Mouse (Mus musculus) layer of hippocampus, postnatal 25 days (tissue): ENCODE measurements around the gene Mbd6. TPM values are rescaled to one million over a fixed set of nuclear protein-coding genes. Genes with fewer than 3 reads are reported as not detected.

ENCODE experiments used
- DNase-seq, 2 experiments: peaks; one replicate each; pipeline ENCODE4 v3.0.0; 2022; ENCODE audit warnings: mixed read lengths in 2 of 2, low spot score in 1 of 2; ENCODE audit errors: extremely low spot score in 1 of 2
- total RNA-seq, 2 experiments: library from RNA; stranded (reverse); gene quantifications; 2 replicates each; pipeline ENCODE4 v1.2.3; 2021

Mbd6 gene
- total RNA-seq, 2 experiments from 2014 or later, result 31.8 to 53.9 TPM

DNA sequence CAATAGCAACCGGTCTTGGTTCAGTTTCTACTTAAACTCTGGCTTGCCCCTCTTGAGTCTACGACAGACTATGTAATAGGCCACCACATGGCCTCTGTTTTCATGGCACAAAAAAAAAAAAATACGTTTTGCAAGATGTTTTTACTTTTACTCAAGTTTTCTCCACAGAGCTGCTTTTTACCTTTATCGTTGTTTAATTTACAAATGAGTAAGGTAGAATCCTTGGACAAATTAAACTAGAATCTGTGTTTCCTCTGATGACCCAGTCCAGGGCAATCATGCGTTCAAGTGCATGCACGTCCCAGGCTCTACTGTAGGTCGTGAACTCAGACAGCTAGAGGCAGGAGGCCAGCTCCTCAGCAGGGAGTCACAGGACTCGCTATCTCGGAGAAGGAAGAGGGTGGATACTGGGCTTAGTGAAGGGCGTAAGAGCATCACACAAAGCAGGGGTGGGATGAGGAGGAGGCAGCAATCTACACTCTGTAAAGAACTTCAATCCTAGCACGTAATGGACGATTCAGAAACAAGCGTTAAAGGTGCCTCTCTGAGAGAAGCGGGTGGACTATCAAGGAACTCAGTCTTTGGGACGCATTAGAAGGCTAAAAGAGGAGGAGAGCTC lies 864 bp upstream of the Mbd6 start:
- peak in 1 of 2 experiments; percentile 32 for DNase-seq

DNA sequence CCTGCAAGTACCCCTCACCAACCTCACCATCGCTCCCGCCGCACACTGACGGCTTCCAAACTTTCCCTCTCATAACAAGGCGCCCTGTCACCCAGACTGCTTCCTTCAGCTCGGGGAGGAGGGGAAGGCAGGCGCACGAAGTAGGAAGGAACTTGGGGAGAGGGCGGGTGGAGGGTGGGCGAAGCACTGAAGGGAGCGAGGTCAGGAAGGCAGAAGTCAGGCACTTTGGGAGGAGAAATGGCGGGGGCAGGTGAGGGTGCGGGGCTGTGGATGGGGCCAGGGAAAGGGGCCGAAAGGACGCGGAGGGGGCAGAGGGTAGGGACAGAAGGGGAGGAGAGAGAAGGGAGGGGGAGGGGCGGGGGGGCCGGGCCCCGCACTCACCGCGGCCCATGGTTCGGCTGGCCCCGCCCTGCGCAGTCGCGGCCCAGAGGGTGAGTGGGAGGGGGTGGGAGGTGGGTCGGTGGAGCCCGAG lies 454 bp downstream of the Mbd6 start:
- peak in 1 of 2 experiments; percentile 36 for DNase-seq

DNA sequence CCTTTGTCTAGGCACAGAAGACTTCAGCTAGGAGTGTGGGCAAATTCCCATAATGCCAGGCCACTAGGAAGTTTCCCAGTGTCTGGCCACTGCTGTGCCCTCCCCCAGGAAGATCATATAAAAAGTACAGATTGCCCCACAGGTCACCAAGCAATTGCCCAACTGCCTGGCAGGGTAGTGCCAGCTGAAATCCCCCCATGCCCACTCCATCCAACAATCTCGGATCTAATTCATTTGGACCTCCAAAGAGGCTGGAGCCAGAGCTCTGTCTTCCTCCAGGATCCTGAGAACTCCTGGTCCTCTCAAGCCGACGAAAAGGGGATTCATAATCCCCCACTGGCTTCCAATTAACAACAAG lies 903 bp downstream of the Mbd6 start:
- DNase-seq, result no peak

DNA sequence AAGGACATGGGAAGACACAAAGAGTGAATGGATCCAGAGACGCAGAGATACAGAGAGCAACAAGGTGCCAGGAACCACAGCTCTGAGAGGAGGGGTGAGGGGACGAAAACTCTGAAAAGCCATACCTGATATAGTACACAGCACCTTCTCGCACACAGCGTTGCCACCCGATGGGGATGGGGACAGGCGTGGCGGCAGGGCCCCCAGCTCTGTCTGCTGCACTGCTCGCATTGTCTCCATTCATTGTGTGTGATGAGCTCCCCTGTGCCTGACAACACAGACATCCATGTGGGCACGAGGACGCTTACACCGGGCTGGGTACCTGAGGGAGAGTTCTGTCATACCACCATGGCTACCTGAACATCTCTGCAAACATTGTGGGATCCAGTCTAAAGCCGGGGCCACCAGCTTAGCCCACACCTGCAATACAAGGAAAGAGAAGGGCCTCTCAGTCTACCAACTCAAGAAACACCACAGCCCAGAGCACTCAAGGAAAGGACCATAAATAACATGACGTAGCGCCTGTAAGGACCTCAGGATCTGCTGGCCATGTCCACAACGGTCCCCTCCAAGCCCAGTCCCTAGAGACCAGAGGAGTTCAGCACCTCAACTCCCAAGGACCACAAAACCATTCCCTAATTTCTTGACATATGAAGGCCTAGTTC lies 1.4 kb downstream of the Mbd6 start:
- no peak for DNase-seq

DNA sequence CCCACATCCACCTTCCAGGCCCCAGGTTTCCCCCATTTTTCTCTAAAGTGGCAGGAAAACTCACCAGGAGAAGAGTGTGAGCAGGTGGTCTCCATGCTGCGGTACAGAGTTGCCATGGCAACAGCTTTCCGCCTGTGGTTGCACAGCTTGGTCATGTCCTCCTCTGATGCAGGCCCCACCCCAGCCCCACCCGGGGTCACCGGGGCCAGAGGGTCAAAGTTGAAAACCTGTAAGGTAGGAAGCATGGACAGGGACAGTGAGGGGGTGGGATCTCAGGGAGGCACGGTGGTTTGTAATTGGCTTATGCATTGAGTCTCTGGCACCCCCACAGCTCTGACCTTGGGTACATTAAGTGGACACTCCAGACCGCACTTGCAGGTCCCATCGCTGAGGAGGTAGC lies 2.1 kb downstream of the Mbd6 start:
- DNase-seq, result no peak

DNA sequence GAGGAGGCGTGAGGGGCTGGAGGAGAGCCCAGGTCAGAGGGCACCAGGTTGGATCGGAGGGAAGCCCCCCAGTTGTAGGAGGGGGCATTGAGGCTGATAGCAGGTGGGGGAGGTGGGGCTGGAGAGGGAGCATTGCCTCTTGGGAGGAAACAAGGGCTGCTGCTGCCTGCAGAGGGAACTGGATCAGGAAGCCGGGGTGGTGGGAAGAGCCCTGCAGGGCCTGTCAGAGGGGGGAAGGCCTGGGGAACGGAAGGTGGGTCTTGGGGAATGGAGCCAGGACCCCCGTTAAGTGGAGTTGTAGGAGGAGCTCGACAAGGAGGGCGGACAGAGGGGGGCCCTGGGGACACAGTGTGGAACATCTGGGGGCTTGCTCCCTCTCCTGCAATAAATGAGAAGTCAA lies 2.6 kb downstream of the Mbd6 start:
- no peak for DNase-seq

DNA sequence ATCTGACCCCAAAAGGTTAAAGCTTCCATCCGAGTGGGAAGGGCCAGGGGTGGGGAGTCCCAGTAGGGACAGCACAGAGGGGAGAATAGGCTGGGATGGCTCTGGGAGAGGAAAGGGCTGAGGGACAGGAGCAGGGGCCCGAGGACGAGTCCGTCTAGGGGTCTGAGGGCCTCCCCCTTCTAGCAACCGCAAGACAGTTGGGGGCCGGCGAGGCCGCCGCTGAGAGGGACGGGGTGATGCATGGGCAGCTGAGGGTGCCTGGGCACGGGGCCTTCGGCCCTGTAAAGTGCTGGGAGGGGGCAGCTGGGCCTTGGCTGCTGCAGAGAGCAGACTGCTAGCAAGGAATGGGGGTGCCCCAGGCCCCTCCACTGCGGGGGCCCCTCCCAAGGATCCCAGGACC lies 3.2 kb downstream of the Mbd6 start:
- no peak for DNase-seq

DNA sequence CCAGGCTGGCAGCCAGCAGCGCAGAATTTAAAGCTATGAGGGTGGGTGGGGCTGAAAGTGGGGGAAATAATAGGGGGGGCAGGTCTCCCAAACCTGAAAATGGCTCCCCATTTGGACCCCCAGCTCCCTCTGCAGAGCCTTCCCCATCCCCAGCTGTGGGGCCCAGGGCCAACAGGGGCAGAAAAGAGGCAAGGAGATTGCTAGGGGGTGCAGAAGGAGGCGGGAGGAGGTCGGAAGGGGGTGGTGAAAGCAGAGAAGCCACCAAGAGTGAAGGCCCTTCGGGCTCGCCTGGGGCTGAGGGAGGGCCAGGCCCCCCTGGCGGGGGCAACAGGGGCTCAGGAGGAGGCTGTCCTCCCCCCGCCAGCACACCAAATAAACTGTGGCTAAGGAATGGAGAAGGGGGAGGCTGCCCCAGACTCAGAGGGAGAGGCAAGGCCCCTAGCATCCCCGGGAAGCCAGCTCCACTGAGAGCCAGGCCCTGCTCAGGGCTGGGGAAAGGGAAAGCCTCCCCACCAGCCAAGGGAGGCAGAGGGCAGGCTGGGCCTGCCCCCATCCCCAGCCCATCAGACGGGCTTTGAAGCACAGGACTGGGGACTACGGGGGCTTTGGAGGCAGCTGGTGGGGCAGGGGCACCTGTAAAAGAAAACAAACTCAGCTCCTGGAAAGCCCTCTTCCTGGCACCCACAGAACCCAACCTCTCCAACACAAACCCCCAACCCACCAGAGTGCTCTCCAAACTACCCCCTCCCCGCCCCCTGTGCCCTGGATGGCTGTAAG lies 3.9 kb downstream of the Mbd6 start:
- DNase-seq, result no peak

DNA sequence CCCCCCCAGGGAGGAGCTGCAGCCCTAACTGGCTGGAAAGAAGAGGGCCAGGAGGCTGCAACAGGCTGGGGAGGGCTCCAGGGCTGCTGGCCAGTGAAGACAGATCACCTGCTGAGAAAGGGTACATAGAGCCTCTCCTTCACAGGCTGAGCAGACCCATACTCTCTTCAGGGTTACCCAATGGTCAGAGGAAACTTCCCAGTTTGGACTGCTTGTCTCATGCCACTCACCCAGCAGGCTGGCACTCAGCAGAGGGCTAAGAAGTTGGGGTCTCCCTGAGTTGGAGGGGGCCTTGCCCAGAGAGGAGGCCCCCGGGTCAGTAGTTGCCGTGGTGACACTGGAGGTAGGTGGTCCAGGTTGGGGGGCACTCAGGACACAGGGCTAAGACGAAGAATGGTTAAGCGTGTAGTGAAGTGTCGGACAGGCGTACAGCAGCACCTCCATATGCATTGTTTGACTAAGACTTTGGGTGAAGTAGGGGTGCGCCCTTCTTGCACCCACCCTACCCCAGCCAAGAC lies 4.7 kb downstream of the Mbd6 start:
- DNase-seq, result no peak

DNA sequence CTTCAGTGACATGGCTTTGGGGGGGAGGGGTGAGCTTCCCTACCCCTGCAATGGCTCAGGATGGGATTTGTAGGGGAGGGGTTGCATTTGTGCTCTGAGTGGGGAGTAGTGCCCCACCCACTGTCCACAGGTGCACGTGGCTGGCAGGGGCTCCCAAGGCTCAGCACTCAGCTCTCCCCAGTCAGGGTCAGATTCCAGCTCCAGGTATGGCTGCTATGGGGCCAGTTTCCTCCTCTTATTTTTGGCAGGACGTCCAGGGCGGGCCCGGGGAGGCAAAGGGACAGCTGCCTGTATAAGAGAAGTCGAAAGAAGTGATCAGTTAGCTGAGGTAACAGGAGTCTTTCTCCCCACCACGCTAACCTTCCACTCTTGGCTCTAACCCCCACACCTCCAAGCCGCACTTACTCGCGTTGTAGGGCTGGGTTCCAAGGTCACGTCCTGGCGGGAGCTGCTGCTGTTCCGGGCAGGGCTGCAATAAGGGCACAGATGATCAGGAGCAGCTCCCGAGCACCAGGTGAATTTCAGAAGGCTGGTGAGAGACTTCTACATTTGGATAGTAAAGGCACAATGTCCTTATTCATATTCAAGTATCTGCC lies 6.1 kb downstream of the Mbd6 start:
- no peak for DNase-seq

DNA sequence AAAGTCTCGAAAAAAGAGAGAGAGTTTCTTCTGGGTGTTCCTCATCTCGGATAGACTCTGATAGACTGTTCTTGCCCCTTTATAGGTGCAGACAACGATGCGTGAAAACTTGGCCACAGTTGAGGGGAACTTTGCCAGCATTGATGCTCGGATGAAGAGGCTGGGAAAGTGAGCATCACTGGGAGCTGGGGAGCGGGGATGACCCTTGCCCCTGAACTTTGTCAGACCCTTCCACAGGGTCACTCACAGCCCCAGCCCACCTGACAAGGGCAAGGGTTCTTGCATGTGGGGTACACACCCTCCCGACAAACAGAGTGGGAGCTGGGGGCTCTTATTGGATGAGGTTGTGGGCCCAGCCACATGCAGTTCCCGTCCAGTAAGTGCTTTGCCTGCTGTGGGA lies 7.5 kb downstream of the Mbd6 start:
- no peak for DNase-seq

DNA sequence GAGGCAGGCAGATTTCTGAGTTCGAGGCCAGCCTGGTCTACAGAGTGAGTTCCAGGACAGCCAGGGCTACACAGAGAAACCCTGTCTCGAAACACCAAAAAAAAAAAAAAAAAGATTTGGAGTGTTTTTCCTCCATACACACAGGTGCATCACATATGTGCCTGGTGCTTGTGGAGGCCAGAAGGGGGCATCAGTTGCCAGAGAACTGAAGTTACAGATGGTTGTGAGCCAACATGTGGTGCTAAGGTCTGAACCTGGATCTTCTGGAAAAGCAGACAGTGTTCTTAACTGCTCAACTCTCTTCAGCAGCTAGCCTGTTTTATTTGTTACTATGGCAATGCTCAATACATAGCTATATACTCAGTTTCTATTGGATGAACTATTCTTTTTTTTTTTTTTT lies 9.1 kb downstream of the Mbd6 start:
- no peak for DNase-seq

DNA sequence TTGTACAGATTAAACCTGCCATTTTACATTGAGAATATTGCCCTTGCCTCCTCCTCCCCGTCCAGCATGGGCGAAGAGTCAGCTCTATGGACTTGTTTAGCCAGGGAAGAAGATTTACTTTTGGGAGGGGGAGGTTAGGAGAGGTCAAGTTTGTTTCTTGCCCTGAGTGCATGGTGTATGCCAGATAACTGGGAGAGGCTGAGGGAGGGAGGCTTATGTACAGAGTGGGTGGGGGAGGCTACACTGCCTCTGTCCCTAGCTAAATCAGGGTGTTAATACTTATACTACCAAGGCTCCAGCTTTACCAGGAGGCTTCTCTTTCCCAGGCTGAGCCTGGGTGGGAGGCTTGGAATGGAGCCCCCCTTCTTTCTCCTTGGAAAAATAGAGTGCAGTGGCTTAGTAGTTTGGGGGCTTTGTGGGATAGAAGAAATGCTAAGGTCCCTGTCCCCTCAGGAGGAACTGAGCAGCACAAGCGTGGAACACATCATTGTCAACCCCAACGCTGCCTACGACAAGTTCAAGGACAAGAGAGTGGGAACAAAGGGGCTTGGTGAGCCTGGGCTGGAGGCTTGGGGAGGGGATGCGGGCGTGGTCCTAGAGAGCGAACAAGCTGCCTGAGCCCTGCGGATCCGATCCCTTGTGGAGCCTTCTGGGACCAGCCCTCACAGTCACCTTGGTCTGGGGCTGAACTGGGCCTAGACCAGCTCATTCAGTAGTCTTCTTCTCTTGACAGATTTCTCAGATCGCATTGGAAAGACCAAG lies 14.4 kb downstream of the Mbd6 start:
- no peak for DNase-seq

DNA sequence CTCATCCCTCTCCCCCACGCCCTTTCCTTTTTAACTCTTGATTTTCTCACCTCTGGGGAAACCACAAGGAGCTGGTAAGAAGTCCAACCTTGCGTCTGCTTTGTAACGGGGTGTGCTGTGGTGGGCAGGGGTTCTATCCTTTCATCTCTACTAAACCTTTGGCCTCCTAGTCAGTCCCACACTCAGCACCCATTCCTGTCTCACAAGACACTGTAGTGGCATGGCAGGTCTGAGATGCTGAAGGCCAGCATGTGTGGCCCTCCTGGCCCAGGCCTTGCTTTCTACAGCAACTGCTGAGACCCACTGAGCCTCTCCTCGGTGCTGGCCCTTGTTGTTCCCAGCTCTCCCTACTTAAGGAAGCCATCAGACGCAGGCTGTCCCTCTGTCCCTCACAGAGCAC lies 16.4 kb downstream of the Mbd6 start:
- no peak for DNase-seq

DNA sequence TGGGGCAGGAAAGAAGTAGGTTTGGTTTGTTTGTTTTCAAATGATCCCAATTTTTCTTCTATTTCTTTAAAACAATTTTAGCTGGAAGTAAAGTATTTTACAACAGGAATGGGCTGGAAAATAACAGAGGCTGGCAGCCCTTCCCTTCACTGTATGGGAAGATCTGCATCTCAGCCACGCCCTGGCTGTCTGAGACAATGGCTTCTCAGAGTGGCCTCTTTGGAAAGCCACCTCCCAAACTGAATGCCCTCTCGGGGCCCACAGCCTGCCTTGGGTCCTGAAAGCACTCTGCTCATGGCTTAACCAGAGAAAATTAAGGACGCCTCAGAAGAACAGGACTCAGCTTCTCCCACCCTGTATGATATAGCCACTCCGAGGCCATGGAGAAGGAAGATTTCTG lies 18.9 kb downstream of the Mbd6 start:
- no peak for DNase-seq

DNA sequence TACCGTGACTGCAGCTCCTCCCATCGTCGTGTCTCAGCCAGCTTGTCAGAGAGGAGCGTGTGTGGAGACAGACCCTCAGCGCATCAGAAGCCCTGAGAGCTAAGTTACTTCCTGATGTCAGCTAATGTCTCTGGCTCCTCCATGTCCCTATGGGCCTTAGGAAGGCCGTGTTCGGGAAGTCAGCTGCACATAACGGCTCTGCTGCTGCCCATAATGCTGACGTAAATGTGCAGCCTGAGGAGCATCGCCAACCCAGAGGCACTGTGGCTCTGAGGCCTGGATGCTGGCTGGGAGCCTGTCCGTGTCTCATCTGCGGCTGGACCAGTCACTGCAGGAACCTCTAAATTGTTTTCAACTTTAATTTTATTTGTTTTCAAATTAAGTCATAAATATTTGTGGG lies 19.8 kb downstream of the Mbd6 start:
- no peak for DNase-seq

DNA sequence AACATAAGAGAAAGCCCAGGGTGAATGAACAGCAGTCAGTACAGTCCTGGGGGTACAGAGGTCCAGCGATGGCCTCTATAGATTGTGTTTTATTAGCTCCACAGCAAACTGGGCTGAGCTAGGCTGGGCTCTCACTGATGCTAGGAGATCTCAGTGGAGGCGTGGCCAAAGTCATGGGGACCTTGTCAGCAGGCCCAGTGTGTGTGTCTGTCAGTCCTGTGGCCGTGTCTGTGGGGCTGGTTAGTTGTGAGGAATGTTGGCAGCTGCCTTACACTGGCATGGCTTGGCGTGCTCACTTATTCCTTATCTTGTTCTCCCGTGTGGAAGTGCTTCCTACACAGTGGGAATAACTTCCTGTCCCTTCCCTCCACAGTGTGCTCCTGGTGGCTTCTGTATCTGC lies 20.4 kb downstream of the Mbd6 start:
- no peak for DNase-seq

DNA sequence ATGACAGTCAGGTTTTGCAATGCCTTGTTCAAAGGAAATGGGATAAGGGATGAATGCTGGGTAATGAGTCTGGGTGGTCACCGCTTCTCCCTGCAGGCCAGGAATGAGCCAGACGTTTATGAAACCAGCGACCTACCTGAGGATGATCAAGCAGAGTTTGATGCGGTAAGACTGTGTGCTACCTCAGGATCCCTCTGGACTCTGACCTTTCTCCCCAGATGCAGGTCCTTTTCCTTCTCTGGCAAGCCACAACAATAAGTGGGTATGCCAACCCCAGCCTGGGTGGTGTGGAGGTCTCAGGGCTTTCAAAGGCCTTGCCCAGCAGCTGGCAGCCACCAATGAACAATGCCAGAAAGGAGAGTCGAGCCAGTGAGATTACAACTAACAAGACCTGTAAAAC lies 21.5 kb downstream of the Mbd6 start:
- no peak for DNase-seq

DNA sequence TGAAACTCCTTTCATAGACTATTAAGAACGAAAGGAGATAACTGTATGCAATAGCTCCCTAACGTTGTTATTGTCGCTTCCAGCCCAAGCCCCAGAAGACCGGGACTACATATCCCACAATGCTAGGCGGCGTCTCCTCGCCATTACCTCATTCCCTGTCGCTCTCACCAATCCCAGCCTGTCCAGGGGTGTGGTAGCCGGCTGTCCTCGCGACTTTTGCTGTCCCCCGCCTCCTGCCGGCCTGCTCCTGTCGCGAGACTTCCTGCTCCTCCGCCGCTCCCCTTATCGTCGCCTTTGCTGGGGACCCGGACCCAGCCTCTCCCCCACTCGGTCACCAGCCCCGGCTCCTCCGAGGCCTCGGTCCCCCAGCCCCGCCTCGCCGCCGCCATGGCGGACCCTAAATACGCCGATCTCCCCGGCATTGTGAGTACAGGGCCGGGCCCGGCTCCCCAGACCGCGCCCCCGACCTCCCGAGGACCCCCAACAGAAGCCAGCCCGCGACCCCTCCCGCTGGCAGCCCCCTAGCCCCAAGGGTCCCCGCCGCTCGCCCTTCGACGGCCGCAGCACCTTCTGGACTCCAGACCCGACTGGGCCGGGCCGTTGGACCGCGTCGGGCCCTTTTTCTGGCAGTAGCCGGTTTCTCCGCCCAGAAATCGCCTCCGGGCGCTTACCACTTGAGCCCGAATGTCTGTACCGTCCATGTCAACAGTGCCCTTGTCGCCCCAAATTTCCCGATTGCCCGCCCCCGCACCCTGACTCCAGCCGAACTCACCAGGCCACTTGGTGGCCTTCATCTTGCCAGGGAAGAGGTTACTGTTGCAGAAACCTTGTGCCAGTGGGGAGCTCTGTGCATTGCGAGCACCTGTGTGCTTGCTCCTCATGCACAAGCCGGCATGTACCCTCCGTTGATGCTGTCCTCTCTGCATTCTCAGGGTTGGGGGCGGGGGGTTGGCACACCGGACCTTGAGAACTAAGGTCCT lies 22.4 kb downstream of the Mbd6 start, which contains the start of gene Dctn2:
Dctn2 (plus strand) TSS at position 257 of the 980 bp plus-strand sequence.
- peak; percentile 79 to 89 for DNase-seq
